Mouse (Mus musculus) B cell, adult 2 months (primary cell): Measurements from ENCODE around the gene Gpa33.

Source experiments
- DNase-seq, 2 experiments: peaks; one replicate each; pipeline ENCODE4 v3.0.0; 2022

Gpa33 gene

GRCm38 (mm10) chr1:166167405-166167804, 37.4 kb downstream of the Gpa33 start:
- no peak for DNase-seq

DNA sequence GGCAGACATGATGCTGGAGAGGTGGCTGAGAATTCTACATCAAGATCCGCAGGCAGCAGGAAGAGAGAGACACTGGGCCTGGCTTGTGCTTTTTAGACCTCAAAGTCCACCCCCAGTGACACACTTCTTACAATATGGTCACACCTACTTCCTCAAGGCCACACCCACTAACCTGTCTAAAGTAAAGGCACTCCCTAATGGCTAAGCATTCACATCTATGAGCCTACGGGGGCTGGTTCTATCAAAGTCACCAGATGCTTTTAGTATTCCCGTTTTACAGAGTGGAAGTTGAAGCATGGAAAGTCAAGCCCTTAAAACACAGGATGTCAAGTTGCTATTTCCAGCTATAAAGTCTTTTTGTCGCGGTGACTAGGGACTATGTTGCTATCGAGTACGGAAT, 38.0 kb downstream of the Gpa33 start:
- DNase-seq = no peak

DNA sequence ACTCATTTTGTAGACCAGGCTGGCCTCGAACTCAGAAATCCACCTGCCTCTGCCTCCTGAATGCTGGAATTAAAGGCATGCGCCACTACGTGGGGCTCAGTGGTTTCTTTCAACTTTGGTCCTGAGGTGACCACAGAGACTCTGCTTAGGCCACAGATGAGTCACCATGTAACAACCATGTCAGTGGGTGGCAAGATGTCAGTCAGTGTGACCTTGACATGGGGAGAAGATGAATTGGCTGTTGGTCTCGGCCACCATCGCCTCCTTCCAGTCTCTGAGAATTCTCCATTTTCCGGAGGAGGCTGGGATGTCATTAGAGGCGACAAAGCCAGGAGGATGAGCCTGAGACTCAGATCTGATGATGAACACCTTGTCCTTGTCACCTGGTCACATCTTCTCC, 39.7 kb downstream of the Gpa33 start:
- no peak for DNase-seq

- no peak for DNase-seq
These were observed 40.8 kb downstream of the Gpa33 start for GRCm38 (mm10) chr1:166170852-166171251.

DNA sequence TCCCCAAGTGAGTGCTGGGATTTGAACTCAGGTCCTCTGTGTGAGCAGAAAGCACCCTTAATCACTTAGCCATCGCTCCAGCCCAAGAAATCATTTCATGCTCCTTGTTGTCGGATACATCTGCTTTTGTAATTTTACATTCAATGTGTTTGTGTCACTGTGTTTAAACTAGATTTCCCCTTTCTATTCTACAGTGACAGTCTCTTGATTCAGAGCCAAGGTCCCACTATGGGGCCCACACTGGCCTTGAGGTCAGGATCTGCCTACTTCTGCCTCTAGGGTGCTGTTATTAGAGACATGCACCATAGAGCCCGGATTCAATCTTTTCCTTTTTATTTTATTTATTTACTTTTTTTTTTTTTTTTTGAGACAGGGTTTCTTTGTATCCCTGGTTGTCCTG, 43.0 kb downstream of the Gpa33 start:
- DNase-seq = no peak

- DNase-seq = no peak
These were observed 43.6 kb downstream of the Gpa33 start for GRCm38 (mm10) chr1:166173621-166174020.

- no peak for DNase-seq
These were observed 51.5 kb downstream of the Gpa33 start for GRCm38 (mm10) chr1:166181510-166181909.

GRCm38 (mm10) chr1:166182952-166183627, 53.1 kb downstream of the Gpa33 start:
- DNase-seq = no peak

GRCm38 (mm10) chr1:166184391-166185229, 54.6 kb downstream of the Gpa33 start:
- no peak for DNase-seq

DNA sequence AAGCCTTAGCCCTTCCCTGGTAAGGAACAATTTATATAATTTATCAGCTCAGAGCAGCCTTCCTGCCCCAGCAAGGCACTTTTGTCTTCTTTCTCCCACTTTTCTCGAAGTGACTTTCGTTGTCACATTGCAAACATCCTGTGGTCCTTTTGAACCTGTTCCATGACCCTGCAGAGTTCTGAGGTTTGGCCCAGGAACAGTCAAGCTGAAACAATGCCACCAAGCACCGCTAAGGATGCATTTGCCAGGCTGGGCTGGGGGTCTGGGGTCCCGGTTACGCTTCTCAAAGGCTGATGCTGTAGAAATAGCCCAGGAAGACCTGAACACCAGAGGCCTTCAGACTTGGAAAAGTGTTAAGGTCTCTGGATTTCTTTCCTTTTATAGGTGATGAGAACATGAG, 55.3 kb downstream of the Gpa33 start:
- no peak for DNase-seq

GRCm38 (mm10) chr1:166189821-166190220, 59.8 kb downstream of the Gpa33 start:
- DNase-seq = no peak

GRCm38 (mm10) chr1:166204171-166204570, 74.1 kb downstream of the Gpa33 start:
- no peak for DNase-seq

GRCm38 (mm10) chr1:166205159-166205558, 75.1 kb downstream of the Gpa33 start:
- no peak for DNase-seq

GRCm38 (mm10) chr1:166209371-166209770, 79.3 kb downstream of the Gpa33 start:
- DNase-seq = no peak

- DNase-seq = no peak
These were observed 84.1 kb downstream of the Gpa33 start for GRCm38 (mm10) chr1:166214181-166214580.
